Mouse (Mus musculus) CH12.LX (cell line): Measurements from ENCODE around the gene Ctps. TPM values are rescaled to one million over a fixed set of nuclear protein-coding genes. Genes with fewer than 3 reads are reported as not detected.

Source experiments
- DNase-seq: peaks from one replicate; pipeline ENCODE4 v3.0.0-alpha.2; 2013; ENCODE audit errors: extremely low read depth
- H3K27ac ChIP-seq: 2 replicates; pipeline ENCODE4 v1.5.1; 2012; ENCODE audit warnings: low read depth, mild to moderate bottlenecking, control low read depth, moderate library complexity; ENCODE audit not compliant: insufficient read depth
- H3K27me3 ChIP-seq: replicated peaks from 2 replicates; pipeline ENCODE3; 2012; ENCODE audit warnings: inconsistent platforms
- H3K36me3 ChIP-seq, 2 experiments: replicated peaks in 1 of 2; 2 replicates each; pipeline versions ENCODE3 to v1.6.1; 2012; ENCODE audit warnings: inconsistent platforms in 1 of 2, low read length in 1 of 2, mild to moderate bottlenecking in 1 of 2, mixed read lengths in 1 of 2, moderate library complexity in 1 of 2; ENCODE audit not compliant: control insufficient read depth in 1 of 2, insufficient read depth in 1 of 2
- H3K4me1 ChIP-seq, 2 experiments: 2 replicates each; pipeline ENCODE4 v1.6.1; 2012; ENCODE audit warnings: inconsistent platforms in 1 of 2, moderate library complexity in 1 of 2; ENCODE audit not compliant: insufficient read depth in 2 of 2, control insufficient read depth in 1 of 2
- H3K4me2 ChIP-seq: 2 replicates; pipeline ENCODE4 v1.6.1; 2012; ENCODE audit warnings: low read depth, mild to moderate bottlenecking, control low read depth; ENCODE audit not compliant: poor library complexity, insufficient read depth, severe bottlenecking
- H3K4me3 ChIP-seq, 3 experiments: fragments of 150-350 bp in 1 of 3; sonication (generic) in 1 of 3; replicated peaks in 1 of 3; 2 replicates each; pipeline versions ENCODE3 to v1.5.1; 2011 to 2012; ENCODE audit warnings: low read depth in 2 of 3, low read length in 2 of 3, mild to moderate bottlenecking in 2 of 3, moderate library complexity in 2 of 3, control low read depth in 1 of 3, improper control_type of control experiment in 1 of 3, inconsistent platforms in 1 of 3, mixed read lengths in 1 of 3; ENCODE audit not compliant: poor library complexity in 1 of 3
- H3K79me2 ChIP-seq: replicated peaks from 2 replicates; pipeline ENCODE4 v1.6.1; 2012; ENCODE audit warnings: mild to moderate bottlenecking, moderate library complexity; ENCODE audit not compliant: control insufficient read depth, poor library complexity, insufficient read depth, severe bottlenecking; ENCODE audit errors: extremely low read depth
- H3K9ac ChIP-seq: 2 replicates; pipeline ENCODE4 v1.6.1; 2012; ENCODE audit warnings: low read depth, mild to moderate bottlenecking, control low read depth, moderate library complexity; ENCODE audit not compliant: insufficient read depth
- H3K9me3 ChIP-seq: replicated peaks from 2 replicates; pipeline ENCODE3; 2012; ENCODE audit warnings: low read length, inconsistent platforms, mixed read lengths
- BHLHE40 ChIP-seq: IDR thresholded peaks from 2 replicates; pipeline ENCODE4 v1.6.1; 2011; ENCODE audit warnings: mild to moderate bottlenecking, low read depth, low read length, improper control_type of control experiment
- CHD1 ChIP-seq: IDR thresholded peaks from 2 replicates; pipeline ENCODE4 v1.6.1; 2012; ENCODE audit warnings: low read depth, low read length, improper control_type of control experiment, inconsistent platforms
- EP300 ChIP-seq: IDR thresholded peaks from 2 replicates; pipeline ENCODE4 v1.6.1; 2011; ENCODE audit warnings: low read length, improper control_type of control experiment
- ETS1 ChIP-seq: conservative IDR thresholded peaks from 2 replicates; pipeline ENCODE4 v1.6.1; 2012; ENCODE audit warnings: low read depth, mild to moderate bottlenecking, inconsistent platforms, low read length, improper control_type of control experiment, moderate library complexity
- MAX ChIP-seq: IDR thresholded peaks from 2 replicates; pipeline ENCODE4 v1.6.1; 2011; ENCODE audit warnings: low read length, improper control_type of control experiment
- MAZ ChIP-seq: IDR thresholded peaks from 2 replicates; pipeline ENCODE4 v1.6.1; 2012; ENCODE audit warnings: low read depth, mild to moderate bottlenecking, inconsistent platforms, low read length, improper control_type of control experiment, moderate library complexity
- MXI1 ChIP-seq: IDR thresholded peaks from 2 replicates; pipeline ENCODE4 v1.6.1; 2011; ENCODE audit warnings: mild to moderate bottlenecking, low read depth, low read length, improper control_type of control experiment
- NELFE ChIP-seq: IDR thresholded peaks from 2 replicates; pipeline ENCODE4 v1.6.1; 2011; ENCODE audit warnings: low read depth, low read length, improper control_type of control experiment
- PAX5 ChIP-seq: IDR thresholded peaks from 2 replicates; pipeline ENCODE4 v1.6.1; 2012; ENCODE audit warnings: low read length, inconsistent platforms, mixed read lengths
- POLR2AphosphoS2 ChIP-seq: IDR thresholded peaks from 2 replicates; pipeline ENCODE4 v1.6.1; 2011; ENCODE audit warnings: low read depth, low read length, improper control_type of control experiment
- RAD21 ChIP-seq: IDR thresholded peaks from 2 replicates; pipeline ENCODE4 v1.6.1; 2011; ENCODE audit warnings: low read depth, mild to moderate bottlenecking, low read length, improper control_type of control experiment, moderate library complexity
- SIN3A ChIP-seq: IDR thresholded peaks from 2 replicates; pipeline ENCODE4 v1.6.1; 2012; ENCODE audit warnings: low read length, improper control_type of control experiment, inconsistent platforms
- SMC3 ChIP-seq: IDR thresholded peaks from 2 replicates; pipeline ENCODE4 v1.6.1; 2011; ENCODE audit warnings: low read depth, low read length, improper control_type of control experiment
- TBP ChIP-seq: conservative IDR thresholded peaks from 2 replicates; pipeline ENCODE4 v1.6.1; 2011; ENCODE audit warnings: low read depth, low read length, improper control_type of control experiment
- UBTF ChIP-seq: IDR thresholded peaks from 2 replicates; pipeline ENCODE4 v1.6.1; 2012; ENCODE audit warnings: low read depth, mild to moderate bottlenecking, inconsistent platforms, low read length, improper control_type of control experiment, moderate library complexity
- USF2 ChIP-seq: conservative IDR thresholded peaks from 2 replicates; pipeline ENCODE4 v1.6.1; 2011; ENCODE audit warnings: low read depth, low read length, improper control_type of control experiment
- ZC3H11A ChIP-seq: IDR thresholded peaks from 2 replicates; pipeline ENCODE4 v1.6.1; 2012; ENCODE audit warnings: low read depth, mild to moderate bottlenecking, inconsistent platforms, low read length, improper control_type of control experiment
- ZMIZ1 ChIP-seq: IDR thresholded peaks from 2 replicates; pipeline ENCODE4 v1.6.1; 2012; ENCODE audit warnings: low read depth, mild to moderate bottlenecking, inconsistent platforms, low read length, improper control_type of control experiment
- dilution Hi-C: fragments of 300-500 bp; cut with MboI; formaldehyde crosslinking; loops from 2 replicates; pipeline ENCODE4 v1.14.3; 2020; ENCODE audit warnings: low sequenced_read_pairs; ENCODE audit not compliant: extremely low pct_unique_long_range_greater_than_20kb, extremely low pct_ligation_motif_present
- in situ Hi-C: fragments of 300-500 bp; cut with MboI; formaldehyde crosslinking; loops from 3 replicates; pipeline ENCODE4 v1.14.3; 2019; ENCODE audit warnings: low sequenced_read_pairs, low pct_ligation_motif_present, low pct_unique_long_range_greater_than_20kb, mixed read lengths
- polyA plus RNA-seq: library from polyadenylated mRNA; unstranded; fragments of >175 nt; gene quantifications from 2 replicates; pipeline ENCODE4 v1.2.1, GENCODE M21; 2012; ENCODE audit warnings: low read depth; ENCODE audit not compliant: insufficient read length
- total RNA-seq, 2 experiments: library from RNA; depleted of rRNA; stranded (reverse); fragments of 300-350 nt in 1 of 2; fragments of >200 nt in 1 of 2; gene quantifications; 2 replicates each; pipeline ENCODE4 v1.2.3; 2012 to 2014

Gene Ctps
- total and polyA plus RNA-seq, 3 experiments, result 93.2 to 179 (median 140) TPM

- no peak overlapping the region for H3K4me3 ChIP-seq
- H3K79me2 ChIP-seq, result no peaks in the 10 kb centered on the region
- no peak overlapping the region for H3K9ac ChIP-seq
- no peak overlapping the region for H3K27ac ChIP-seq
- DNase-seq, result no peak
- dilution Hi-C loops (no loop called here), in situ Hi-C loops (loop anchor here (25.0 kb wide), 1 partner anchor 277 kb away; no protein-coding TSS in a partner anchor)
- H3K9me3 ChIP-seq, result no peaks in the 10 kb centered on the region
- peaks cover 5 to 38% of the 10 kb centered on the region in 2 experiments for H3K36me3 ChIP-seq
- TF ChIP-seq CHD1 (no peak), NELFE (no peak), MAZ (no peak), EP300 (no peak), PAX5 (no peak), ETS1 (no peak), ZC3H11A (no peak), UBTF (no peak), RAD21 (no peak), ZMIZ1 (no peak), MAX (no peak), POLR2AphosphoS2 (no peak), USF2 (no peak), SMC3 (no peak), MXI1 (no peak)
- no peaks in the 10 kb centered on the region for H3K4me1 ChIP-seq
- H3K27me3 ChIP-seq, result no peaks in the 10 kb centered on the region
- no peak overlapping the region for H3K4me2 ChIP-seq
Observed at GRCm38 (mm10) chr4:120514366-120514765, 55.7 kb downstream of the Ctps start.

- H3K9ac ChIP-seq, result no peak overlapping the region
- no peak for DNase-seq
- in situ Hi-C loops, result loop anchor here (25.0 kb wide), 1 partner anchor 274 kb away; no protein-coding TSS in a partner anchor
- H3K27me3 ChIP-seq, result no peaks in the 10 kb centered on the region
- H3K9me3 ChIP-seq, result no peaks in the 10 kb centered on the region
- no peaks in the 10 kb centered on the region for H3K79me2 ChIP-seq
- peaks cover 0 to 26% of the 10 kb centered on the region in 2 experiments for H3K36me3 ChIP-seq
- no peaks in the 10 kb centered on the region for H3K4me1 ChIP-seq
- TF ChIP-seq RAD21, result no peak
- TF ChIP-seq MAZ, result no peak
- TF ChIP-seq SIN3A, result no peak
- TF ChIP-seq TBP, result no peak
- TF ChIP-seq BHLHE40, result no peak
- TF ChIP-seq SMC3, result no peak
- TF ChIP-seq, all 38 proteins: peak for 0
- no peak overlapping the region for H3K4me3 ChIP-seq
- H3K27ac ChIP-seq, result no peak overlapping the region
- H3K4me2 ChIP-seq, result no peak overlapping the region
- dilution Hi-C loops, result no loop called here
Observed at GRCm38 (mm10) chr4:120511203-120511602, 58.9 kb downstream of the Ctps start.
